Mouse (Mus musculus): ENCODE data around the gene Fam19a1.

DNA sequence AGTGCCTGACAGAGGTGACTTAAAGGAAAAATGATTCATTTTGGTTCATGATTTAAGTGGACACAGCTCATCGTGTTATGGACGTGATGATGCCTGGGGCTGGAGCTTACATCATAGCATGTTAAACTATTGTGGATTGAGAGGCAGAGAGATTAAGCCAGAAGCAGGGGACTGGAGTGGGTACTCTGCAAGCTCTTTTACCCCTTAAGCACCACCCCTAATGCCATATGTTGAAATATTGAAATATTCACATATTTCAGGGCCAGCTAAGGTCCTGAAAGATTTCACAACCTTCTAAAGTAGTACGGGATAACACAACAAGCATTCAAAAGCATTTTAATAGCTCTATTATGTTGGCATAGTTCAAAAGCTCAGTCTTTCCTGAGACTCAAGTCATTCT is 468.2 kb downstream of the Fam19a1 start:
- TF ChIP-seq EP300 (IDR thresholded peaks at IDR 0.05; ENCODE audit: low read depth) (no peak), CTCF (IDR thresholded peaks at IDR 0.05; ENCODE audit: low read depth) (no peak)
